Mouse (Mus musculus) mesoderm, embryonic 11.5 days (tissue): ENCODE measurements around the gene Hoxa3.
A peak's percentile ranks its signal among the peaks of the same experiment; 100 is the strongest.

Experiments used
- DNase-seq: peaks from one replicate; pipeline ENCODE4 v3.0.0-alpha.2; 2012; ENCODE audit warnings: low read depth, low spot score

Hoxa3 gene

DNA sequence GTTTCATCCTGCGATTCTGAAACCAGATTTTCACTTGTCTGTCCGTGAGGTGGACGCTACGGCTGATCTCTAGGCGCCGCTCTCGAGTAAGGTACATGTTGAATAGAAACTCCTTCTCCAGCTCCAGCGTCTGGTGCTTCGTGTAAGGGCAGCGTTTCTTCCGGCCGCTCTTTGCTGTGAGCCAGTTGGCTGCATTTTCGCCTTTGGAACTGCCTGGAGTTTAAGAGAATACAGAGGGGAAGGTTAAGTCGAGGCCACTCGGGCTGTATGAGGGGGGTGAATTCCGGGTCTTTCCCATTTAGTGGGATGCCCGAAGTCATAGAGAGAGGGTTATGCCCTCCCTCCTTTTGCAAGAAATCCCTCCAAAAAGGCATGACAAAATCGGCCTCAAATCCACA lies 19.4 kb upstream of the Hoxa3 start:
- DNase-seq = no peak

DNA sequence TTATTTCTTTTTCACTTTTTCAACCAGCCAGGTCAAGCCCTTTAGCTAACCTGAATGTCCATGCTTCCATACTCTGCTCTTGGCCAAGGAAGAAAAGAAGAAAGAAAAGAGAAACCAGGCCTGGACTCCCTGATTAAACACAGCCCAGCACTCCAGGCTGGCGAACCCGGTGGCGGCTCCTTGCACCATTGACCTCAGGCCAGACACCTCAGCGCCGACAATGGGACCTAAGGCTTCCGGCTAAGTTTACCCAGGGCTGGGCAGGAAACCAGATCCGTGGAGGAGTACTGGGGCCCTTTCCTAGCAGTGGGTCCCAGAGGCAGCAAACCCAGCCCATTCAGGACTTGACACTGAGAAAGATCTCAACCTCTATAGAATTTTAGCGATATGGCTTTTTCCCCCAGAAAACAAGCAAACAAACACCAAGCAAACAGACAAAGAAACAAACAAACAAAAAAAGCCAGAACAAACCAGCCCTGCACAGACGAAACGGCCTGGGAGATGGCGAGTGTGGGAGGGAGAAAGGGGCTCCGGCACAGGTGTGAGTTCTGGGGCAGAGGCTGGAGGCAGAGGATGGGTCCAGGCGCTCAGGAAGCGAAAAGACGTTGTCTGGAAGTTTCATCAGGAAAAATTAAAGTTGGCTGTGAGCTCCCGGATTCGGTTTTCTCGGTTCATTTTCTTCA lies 18.9 kb upstream of the Hoxa3 start:
- DNase-seq = no peak

DNA sequence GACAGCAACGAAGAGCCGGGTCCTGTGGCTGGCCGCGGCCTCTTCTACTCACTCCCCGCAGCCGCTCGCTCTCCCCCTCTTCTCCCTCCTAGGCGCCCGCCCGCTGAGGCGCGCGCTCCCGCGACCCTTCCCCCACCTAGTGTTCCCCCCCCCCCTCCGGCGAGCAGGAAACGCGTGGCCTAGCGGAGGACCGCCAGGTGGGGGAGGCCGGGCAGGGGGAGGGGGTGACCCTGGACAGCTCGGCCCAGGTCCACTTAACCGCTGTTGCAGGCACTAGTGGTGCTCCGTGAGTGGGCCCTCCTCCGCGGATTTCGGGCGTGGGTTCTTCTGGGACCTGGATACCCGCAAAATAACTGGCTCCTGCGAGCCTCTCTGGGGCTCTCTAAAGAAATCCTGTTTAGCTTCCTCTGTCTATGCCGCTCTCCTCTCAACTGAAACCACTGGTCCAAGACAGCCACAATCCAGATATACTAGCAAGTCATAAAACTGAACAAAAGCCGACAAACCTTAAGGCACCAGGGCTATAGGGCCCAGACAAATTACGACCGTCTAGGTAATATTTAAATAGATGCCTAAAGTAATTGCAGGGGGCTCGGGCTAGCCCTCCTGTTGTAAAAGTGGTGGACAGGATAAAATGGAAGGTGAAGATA lies 17.5 kb upstream of the Hoxa3 start, which contains the start of gene Hoxa9:
Gene Hoxa9, minus strand, starts transcription at position 574 of the 650 bp plus-strand sequence.
- DNase-seq = peak; percentile 80

DNA sequence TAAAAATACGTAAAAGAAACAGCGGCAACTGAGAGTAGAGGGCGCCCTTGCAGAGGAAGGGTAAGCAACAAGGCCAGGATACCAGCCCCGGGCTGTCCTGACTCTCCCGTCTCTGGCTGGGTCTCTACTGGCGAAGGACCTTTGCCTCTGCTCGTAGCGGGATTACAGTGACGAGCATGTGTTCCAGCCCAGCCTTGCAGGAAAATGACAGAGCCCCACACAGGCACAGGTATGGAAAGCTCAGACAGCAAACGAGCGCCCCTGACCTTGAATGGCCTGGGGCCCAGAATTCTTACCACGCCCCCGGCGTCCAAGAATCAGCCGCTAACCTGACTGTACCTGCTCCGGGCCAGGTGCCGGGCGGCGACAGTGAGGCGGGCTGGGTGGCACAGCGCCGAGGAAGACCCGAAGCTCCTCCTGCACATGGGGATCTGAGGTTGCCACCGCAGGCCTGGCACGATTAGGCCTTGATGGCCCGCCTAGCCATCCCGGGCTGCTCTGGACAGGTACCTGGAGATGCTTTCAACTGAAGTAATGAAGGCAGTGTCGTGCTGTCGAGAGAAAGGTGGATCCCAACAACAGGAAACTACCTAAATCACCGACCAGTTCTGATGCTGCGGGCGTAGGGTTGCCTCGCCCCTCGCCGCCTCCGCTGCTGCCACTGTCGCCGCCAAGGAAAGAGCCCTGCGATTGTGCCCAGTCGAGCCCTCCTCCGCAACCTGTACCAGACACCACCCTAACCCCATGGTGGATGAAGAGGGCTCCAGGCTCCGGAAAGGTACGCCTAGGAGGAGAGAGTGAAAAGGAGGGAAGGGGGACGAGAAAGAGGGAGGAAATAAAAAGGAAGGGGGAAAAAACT lies 16.7 kb upstream of the Hoxa3 start:
- no peak for DNase-seq

DNA sequence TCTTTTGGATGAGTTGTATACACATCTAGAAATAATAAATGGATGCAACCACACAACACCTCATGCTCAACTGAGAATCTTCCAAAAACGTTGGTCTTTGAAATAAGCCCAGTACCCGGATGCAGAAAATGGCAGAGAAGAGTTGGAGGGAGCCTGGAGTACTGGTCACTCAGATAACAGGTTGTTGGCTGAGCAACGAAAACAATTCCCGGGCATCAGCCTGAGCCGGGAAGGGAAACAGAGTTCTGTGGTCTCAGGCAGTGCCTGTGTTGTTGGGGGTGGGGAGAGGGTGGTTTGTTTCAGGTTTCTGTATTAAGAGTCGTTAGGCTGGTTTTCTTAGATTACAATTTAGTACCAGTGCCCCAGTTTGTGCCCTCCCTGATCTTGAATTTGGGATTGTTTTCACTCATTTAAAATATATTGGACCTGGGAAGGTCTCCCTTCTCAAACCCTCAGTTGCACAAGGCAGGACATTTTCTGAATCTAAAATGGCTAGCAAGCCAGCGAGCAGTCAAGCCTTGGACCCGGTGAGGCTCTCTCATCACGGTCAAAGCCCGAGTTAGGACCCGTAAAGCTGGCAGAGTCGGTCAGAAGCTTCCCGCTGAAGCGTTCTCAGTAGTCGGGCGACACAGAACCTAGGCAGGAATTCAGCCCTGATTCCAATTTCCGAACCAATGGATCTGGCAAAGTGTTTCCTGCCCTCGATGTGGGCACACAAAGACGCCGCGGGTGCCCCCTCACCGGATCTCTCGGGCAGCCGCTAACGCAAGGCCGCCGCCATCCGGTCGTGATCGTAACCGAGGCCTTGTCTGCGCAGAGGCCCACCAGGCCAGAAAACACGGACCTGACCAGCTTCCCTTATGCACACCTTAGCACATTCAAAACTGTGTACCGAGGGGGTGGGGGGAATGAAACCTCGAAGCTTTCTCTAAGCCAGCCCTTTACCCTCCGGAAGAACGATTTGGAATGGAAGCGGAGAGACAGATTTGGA lies 15.6 kb upstream of the Hoxa3 start:
- DNase-seq = no peak

DNA sequence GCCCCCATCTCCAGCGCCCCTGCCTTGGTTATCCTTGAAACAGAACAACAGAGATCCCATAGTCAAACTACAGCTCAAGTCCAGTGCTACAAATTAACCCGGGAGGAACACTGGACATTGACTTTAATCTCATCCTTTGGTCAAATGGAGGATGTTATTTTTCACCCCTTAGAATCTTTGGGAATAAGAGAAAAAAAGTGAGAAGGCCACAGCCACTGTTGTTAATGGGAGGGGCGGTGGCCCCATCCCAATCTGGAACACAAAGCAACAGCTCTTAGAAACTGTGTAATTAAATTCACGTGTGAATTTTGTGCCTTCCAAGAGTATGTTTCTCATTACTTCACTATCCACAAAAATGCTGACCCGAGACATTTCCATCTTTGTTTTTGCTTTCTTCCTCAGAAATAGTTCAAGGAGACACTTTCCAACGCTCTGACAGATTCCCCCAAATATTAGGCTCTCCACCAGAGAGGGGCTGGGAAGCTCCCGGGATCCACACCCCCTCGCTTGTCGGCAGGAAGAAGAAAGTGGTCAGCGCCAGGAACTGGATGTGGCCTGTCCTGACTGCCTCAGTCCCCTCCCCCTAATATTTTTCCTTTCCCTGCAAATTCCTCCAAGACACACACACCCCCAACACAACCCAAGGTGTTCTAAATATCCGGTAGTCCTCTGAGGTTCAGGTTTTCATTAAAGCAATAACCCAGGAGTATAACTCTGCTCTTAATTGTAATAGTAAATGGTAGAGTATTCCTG lies 14.5 kb upstream of the Hoxa3 start:
- no peak for DNase-seq

DNA sequence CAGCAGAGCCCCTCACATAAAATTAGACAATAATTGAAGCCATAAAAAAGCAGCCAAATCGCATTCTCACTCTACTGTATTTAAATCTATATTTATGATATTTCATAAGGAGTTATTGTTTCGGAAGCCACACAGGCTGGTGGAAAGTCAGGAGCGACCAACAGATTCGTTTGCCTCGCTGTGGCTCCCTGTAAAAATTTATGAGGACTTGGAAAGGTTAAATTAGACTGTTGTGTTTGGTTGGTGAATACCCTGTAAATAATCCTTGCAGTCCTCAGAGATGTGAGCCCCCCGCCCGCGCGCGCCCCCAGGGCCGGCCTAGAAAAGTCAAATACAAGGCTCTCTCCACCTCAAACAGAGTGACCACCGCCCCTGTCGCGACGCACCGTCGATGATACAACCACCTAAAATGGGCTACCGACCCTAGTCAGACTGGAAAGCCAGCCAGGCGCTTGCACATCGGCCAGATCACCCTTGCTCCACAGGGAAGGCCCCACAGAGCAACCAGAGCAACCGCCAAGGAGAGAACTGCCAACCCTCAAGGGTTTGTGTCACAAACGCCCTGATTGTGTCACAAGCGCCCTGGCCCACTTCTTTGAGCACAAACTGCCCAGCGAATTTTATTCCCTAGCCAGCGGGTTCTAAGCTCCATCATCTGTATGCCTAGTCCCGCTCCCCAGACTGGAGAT lies 13.6 kb upstream of the Hoxa3 start:
- DNase-seq = no peak

DNA sequence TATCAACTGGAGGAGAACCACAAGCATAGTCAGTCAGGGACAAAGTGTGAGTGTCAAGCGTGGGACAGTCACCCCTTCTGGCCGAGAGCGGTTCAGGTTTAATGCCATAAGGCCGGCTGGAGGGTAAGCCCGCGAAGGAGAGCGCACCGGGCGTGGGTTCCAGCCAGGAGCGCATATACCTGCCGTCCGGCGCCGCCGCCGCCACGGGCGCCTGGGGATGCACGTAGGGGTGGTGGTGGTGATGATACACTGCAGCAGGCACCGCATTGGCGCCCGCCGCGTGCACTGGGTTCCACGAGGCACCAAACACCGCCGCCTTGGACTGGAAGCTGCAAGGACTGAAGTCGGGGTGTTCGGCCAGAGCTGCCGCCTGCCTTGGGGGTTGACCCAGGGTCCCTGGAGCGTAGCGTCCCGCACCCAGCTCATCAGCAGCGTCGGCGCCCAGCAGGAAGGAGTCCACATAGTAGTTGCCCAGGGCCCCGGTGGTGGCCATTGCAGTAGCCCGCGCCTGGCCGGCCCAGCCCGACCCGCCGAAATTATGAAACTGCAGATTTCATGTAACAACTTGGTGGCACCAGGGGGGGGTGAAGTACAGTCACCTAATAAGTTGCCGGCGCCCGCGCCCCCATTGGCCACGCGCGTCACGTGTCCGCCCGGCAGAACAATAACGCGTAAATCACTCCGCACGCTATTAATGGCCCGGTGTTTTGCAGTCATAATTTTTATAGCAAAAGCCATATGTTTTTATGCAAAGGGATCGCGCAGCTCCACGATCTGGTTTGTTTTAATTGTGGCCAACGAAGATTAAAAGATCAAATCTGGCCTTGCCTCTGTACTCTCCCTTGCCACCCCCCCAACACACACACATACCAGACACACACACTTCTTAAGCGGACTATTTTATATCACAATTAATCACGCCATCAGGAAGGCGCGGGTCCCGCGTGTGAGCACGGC lies 12.8 kb upstream of the Hoxa3 start:
- DNase-seq = peak; percentile 90

DNA sequence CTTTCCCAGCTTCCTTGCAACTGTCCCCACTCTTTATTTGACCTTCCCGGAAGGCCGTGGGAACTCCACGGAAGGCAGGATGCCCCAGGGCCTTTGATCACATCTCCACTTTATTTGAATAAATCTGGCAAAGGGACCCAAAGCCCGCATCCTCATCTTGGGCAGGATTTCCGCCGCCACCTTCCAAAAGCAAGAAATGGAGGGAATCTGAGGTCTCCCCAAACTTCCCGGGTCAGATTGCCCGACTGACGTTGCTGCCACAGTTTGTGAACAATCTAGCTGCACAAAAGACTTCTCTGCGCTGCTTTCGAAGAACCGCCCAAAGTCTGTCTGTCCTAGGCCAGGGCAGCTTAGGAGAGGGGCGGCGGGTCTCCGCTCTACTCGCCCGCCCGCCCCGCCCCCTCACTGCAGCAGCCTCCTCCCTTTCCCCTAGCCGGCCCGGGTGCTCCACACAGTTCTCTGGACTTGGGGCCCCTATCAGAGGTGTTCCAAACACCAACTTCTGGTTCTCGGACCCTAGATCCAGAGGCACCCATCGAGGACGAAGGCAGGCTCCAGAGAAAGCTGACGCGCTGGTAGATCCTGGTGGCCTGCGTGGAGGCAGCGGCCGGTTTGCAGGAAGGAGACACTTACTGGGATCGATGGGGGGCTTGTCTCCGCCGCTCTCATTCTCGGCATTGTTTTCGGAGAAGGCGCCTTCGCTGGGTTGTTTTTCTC lies 11.9 kb upstream of the Hoxa3 start:
- DNase-seq = no peak

DNA sequence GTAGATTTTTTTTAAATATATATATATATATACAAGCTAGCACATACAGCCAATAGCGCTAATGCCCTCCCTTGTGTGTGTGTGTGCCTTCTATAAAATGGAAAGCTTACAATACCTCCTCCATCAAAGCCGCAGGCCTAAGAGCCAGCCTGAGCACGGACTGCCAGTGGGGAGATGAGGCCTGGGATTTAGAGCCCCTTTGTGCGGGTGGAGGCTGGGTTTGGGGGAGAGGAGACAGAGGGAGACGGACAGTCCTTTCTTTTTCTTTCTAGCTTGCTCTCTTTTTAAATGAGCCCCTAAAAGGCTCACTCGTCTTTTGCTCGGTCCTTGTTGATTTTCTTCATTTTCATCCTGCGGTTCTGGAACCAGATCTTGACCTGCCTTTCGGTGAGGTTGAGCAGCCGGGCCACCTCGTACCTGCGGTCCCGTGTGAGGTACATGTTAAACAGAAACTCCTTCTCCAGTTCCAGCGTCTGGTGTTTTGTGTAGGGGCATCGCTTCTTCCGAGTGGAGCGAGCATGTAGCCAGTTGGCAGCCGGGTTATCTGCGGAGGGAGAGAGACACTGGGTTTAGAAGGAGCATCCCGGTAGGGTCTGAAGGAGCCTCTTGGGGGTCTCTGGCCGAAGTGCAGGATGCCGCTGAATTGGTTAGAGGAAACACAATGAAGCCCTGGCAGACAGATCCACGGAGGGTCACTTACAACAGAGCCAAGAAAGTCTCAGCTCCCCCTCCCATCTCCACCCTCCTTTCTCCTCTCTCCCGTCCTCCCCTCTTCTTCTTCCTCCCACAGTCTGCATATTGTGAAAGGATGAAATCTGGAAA lies 11.0 kb upstream of the Hoxa3 start:
- DNase-seq = no peak

DNA sequence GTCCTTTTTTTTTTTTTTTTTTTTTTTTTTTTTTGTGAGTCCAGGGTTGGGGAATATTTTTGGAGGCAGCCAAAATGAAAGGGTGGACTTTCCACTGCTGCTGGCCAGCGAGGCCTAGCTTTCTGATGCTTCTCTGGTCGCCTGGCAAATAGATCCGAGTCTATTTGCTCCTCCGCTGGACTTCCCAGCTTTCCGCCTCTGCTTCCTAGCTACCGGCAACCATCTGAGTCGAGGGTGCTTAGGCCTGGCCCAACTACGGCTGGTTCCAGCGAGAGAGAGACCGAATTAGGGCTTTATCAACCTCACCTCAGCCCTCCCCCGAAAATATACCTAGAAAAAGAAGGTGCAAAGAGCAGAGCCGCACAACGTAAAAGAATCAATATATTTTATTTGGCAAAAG lies 9.6 kb upstream of the Hoxa3 start:
- DNase-seq = no peak

DNA sequence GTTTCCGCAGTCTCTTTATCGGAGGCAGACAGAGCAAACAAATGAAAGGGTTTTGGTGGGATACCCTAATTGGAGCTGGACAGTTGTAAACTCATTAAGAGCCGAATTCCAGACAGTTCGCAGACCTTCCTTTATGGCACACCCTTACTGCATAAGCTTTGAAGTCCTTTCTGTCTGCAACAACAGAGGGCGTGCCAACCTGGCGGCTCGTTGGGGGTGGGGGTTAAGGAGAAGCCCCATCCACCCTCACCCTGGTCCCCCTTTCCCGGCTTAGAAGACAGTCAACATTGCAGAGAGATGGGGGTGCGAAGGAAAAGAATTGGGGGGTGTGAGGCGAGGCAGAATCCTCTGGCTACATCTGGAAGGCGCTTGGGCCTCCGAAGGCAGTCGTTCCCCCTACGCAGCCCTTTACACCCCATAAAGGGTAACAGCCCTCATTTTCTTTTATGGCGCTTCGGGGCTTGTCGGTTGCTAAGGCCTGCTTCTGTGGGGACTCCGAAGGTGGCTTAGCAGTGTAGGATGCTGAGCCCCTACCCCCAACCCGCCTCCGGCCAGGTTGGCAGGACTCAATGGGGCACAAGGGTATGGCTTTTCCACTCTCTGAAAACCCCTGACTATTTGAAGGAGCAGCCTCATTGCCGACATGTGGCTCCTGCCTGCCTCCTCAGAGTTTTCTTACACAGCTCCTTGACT lies 9.0 kb upstream of the Hoxa3 start:
- DNase-seq = no peak

DNA sequence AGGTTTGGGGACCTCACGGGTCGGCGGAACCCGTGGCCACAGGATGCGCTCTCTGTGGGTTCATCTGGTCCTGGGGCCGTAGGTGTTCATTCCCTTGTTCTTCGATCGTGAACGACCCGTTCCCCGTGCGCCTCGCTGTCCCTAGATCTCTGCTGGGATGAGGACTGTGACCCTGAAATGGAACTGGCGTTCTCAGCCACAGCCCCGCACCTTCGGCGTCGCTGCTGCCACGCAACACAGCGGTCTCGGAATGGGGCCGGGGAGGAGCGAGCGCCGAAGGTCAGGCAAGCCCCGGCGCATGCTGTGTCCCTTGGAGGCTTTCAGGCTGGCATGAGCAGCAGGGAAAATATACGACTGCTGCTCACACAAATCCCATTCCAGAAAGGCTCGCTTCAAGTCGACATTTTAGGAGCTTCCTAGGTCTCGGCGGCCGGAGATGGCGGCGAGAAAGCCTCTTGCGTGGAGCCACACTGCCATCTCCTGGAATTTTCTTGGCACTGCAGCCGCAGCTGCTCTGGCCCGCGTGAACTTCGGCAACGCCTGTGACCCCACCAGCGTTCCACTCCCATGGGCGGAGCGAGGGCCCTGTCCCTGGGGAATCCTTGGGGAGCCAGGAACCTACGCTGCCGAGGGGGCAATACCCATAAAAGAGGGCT lies 8.3 kb upstream of the Hoxa3 start, which contains the start of gene Hoxa7:
Gene Hoxa7, minus strand, starts transcription at position 518 of the 656 bp plus-strand sequence.
- DNase-seq = peak; percentile 96

DNA sequence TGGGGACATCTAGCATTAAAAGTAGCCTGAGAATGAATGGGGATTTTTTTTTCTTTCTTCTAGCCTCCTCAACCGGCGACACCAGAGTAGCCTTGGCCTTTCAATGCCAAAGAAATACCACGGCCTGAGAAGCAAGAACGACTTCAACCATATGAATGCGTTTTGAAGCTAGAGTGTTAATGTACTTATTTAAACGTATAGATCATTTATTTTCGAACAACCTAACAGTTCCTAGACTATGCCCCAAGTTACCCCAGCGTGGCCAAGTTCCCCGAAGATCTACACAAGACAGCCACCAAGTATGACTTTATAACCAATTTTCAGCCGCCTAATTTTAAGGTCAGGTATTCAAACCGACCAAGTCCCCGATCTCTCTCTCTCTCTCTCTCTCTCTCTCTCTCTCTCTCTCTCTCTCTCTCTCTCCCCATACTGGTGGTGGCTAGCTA lies 7.8 kb upstream of the Hoxa3 start:
- DNase-seq = no peak

DNA sequence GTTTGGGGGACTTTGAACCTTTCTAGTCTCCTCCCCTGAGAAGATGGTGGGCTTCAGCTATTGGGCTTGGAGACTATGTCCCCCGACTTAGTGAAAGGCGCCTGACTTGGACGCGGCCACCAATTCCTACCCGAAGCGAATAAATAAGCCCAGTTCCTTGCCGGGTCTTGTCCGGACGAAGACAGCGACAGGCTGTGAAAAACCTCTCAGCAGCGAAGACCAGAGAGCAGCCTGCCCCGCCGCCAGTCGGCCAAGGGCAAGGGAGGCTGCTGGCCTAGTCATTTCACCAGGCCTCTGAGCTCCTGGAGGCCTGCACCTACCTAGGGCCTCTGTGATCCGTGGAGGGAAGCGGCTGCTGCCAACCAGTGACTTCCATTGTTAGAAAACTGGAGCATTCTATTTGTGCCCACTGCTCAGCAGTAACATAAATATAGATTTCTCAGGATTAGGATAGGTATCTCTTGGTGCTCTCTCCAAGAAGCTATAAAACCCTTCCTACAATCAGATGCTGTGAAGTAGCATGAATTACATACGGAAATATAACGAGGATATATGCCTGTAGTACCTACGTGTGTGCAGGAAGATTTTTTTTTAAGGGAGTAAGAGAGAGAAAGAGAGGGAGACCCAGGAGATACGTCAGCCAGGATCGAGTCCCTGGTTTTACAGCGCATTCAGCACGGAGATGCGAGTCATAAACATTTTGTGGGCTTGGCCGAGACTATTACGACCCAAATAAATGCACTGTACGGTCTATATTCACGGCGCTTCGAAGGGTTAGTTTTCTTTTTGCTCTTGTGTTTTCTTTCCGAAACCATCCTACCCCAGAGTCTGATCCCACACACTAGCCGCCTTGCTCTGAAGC lies 7.1 kb upstream of the Hoxa3 start:
- DNase-seq = no peak
